Comparison of ENCODE assay signal across 8 mouse cellular contexts in the genomic region with DNA sequence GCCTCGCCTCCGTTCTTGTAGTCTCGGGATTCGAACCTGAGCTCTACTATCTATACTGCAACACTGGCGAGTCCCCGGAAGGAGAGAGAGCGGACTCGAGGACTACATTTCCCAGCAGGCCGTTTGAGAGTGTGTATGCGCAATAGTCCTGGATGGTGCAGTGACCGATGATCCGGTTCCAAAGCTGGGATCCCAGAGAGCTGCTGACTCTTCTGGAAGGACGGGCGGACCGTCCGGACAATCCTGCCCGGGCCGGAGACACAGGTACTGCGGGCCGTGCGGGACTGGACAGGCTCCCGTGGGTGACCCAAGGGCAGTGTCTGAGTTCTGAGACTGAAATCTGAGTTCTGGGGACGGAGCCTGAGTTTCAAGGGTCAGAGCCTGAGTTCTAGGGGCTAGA. TPM values are rescaled to one million over a fixed set of nuclear protein-coding genes. Genes with fewer than 3 reads are reported as not detected.
DNase-seq lines count a peak whose midpoint lies in the region; ATAC-seq lines count a peak whose summit lies in the region.

No protein-coding gene starts in this region.

- intact Hi-C loops in gastrocnemius, postnatal 36 days (cut with DNase I): no loop called here
- intact Hi-C loops in left cerebral cortex, postnatal 36 days (cut with DNase I): no loop called here

- no peaks in the 10 kb centered on the region for H3K9me3 ChIP-seq in intestine, embryonic 16.5 days (ENCODE audit: control insufficient read depth, low read length)

- H3K4me2 ChIP-seq in intestine, embryonic 16.5 days (ENCODE audit: low read depth, low read length): peak overlapping the region; percentile 84

- peak; percentile 88 for DNase-seq in adrenal gland, postnatal 10 days
- DNase-seq in embryo, embryonic 11.5 days (ENCODE audit: low read depth, low spot score): peak; percentile 66
- peak; percentile 77 to 84 for DNase-seq in gastrocnemius, postnatal 36 days
- peak; percentile 73 to 83 for DNase-seq in left cerebral cortex, postnatal 36 days (ENCODE audit: low spot score in 2 of 2)
- DNase-seq in mesoderm, embryonic 11.5 days (ENCODE audit: low read depth, low spot score): peak; percentile 88
- peak; percentile 81 for DNase-seq in right cerebral cortex, postnatal 25 days
- peak; percentile 88 for DNase-seq in yolk sac, embryonic 10.5 days (ENCODE audit: low spot score)

- H3K36me3 ChIP-seq in intestine, embryonic 16.5 days (ENCODE audit: control insufficient read depth, insufficient read depth, low read length): peaks cover 38% of the 10 kb centered on the region

- 2% methylated on average over 23 of the region's 23 CpGs for WGBS in intestine, embryonic 16.5 days

- H3K4me1 ChIP-seq in intestine, embryonic 16.5 days (ENCODE audit: control insufficient read depth, insufficient read depth, low read length): peaks cover 25% of the 10 kb centered on the region

- H3K9ac ChIP-seq in intestine, embryonic 16.5 days (ENCODE audit: low read depth, low read length): peak overlapping the region; percentile 90

- H3K27me3 ChIP-seq in intestine, embryonic 16.5 days (replicated peaks; ENCODE audit: control insufficient read depth, insufficient read depth, low read length): no peaks in the 10 kb centered on the region

- H3K4me3 ChIP-seq in intestine, embryonic 16.5 days (ENCODE audit: low read length): peak overlapping the region; percentile 79

- peak overlapping the region; percentile 60 for H3K27ac ChIP-seq in intestine, embryonic 16.5 days (ENCODE audit: low read length)

- peak; percentile 60 for ATAC-seq in intestine, embryonic 16.5 days

RNA-seq across cellular contexts. Expression of a gene that starts 1.3 kb away (rescaled TPM):
- 10 to 100 TPM; 79.8 to 83.8 TPM for total RNA-seq in adrenal gland, postnatal 10 days (2021)
- total RNA-seq in gastrocnemius, postnatal 36 days (2021): 100 to 1,000 TPM in 1 of 2 experiments, 10 to 100 TPM in 1; 98.5 to 102 TPM
- polyA plus RNA-seq in intestine, embryonic 16.5 days (2015; fragmentation: Nextera tagmentation; extraction: Ambion mirVana): 72.2 and 83.1 TPM in 2 replicates
- 10 to 100 TPM; 30.1 to 39.3 TPM for total RNA-seq in left cerebral cortex, postnatal 36 days (2021)

RNA-seq across cellular contexts. Expression of a gene that starts 1.3 kb away (rescaled TPM):
- 100 to 1,000 TPM; 109 to 111 TPM for total RNA-seq in adrenal gland, postnatal 10 days (2021)
- total RNA-seq in gastrocnemius, postnatal 36 days (2021): 10 to 100 TPM; 90.6 to 91.0 TPM
- 240 and 249 TPM in 2 replicates for polyA plus RNA-seq in intestine, embryonic 16.5 days (2015; fragmentation: Nextera tagmentation; extraction: Ambion mirVana)
- 10 to 100 TPM; 43.0 to 48.2 TPM for total RNA-seq in left cerebral cortex, postnatal 36 days (2021)

RNA-seq across cellular contexts. Expression of a gene that starts 15.3 kb away (rescaled TPM):
- total RNA-seq in adrenal gland, postnatal 10 days (2021): 1 to 10 TPM; 1.8 to 2.1 TPM
- total RNA-seq in gastrocnemius, postnatal 36 days (2021): under 1 TPM in 1 of 2 experiments, not detected in 1; 0.22 TPM
- 2.0 and 2.3 TPM in 2 replicates for polyA plus RNA-seq in intestine, embryonic 16.5 days (2015; fragmentation: Nextera tagmentation; extraction: Ambion mirVana)
- total RNA-seq in left cerebral cortex, postnatal 36 days (2021): 100 to 1,000 TPM; 191 to 213 TPM

RNA-seq across cellular contexts. Expression of a gene that starts 23.3 kb away (rescaled TPM):
- total RNA-seq in adrenal gland, postnatal 10 days (2021): 1 to 10 TPM; 1.9 to 3.0 TPM
- total RNA-seq in gastrocnemius, postnatal 36 days (2021): not detected
- 53.2 and 56.6 TPM in 2 replicates for polyA plus RNA-seq in intestine, embryonic 16.5 days (2015; fragmentation: Nextera tagmentation; extraction: Ambion mirVana)
- under 1 TPM in 1 of 2 experiments, not detected in 1; 0.50 TPM for total RNA-seq in left cerebral cortex, postnatal 36 days (2021)

RNA-seq across cellular contexts. Expression of a gene that starts 24.7 kb away (rescaled TPM):
- total RNA-seq in adrenal gland, postnatal 10 days (2021): 10 to 100 TPM; 39.2 to 48.9 TPM
- total RNA-seq in gastrocnemius, postnatal 36 days (2021): 10 to 100 TPM; 21.4 to 23.2 TPM
- 35.4 and 40.5 TPM in 2 replicates for polyA plus RNA-seq in intestine, embryonic 16.5 days (2015; fragmentation: Nextera tagmentation; extraction: Ambion mirVana)
- 100 to 1,000 TPM; 419 to 450 TPM for total RNA-seq in left cerebral cortex, postnatal 36 days (2021)

Comparison
In these comparisons a context has a peak if more than half of its experiments do, and no peak if none do; other contexts are left out.
1. Peak in every context shown above with its lines: DNase-seq, ATAC-seq, H3K4me3 ChIP-seq and H3K27ac ChIP-seq.
2. RNA of a gene that starts 15.3 kb away (total RNA-seq): 191 to 213 TPM in left cerebral cortex, postnatal 36 days; 1.8 to 2.1 TPM in adrenal gland, postnatal 10 days and 0.22 TPM in gastrocnemius, postnatal 36 days; every median in the first group is over 10 times any median in the second.